Mouse (Mus musculus) yolk sac, embryonic 10.5 days (tissue): Measurements from ENCODE around the gene Anxa2.

Experiments
- DNase-seq: peaks from one replicate; pipeline ENCODE4 v3.0.0-alpha.2; 2017; ENCODE audit warnings: low spot score

Gene Anxa2

DNA sequence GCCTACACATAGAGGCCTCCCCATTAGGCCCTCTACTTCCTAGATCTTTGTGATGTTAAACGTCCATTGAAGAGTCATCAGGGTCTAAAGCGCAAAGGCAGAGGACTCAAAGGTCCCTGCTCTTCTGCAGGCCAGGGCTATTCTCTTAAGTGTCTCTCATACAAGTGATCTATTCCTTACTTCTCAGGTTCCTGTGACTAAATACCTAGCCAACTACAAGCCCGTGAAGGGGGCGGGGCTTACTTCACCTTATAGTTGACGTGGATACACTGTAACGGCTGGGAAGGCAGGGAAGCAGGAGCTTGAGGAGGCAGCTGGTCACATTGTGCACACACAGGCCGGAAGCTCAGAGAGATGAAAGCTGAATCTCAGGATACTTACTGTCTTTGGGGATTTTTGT, 6.5 kb downstream of the Anxa2 start:
- no peak for DNase-seq

DNA sequence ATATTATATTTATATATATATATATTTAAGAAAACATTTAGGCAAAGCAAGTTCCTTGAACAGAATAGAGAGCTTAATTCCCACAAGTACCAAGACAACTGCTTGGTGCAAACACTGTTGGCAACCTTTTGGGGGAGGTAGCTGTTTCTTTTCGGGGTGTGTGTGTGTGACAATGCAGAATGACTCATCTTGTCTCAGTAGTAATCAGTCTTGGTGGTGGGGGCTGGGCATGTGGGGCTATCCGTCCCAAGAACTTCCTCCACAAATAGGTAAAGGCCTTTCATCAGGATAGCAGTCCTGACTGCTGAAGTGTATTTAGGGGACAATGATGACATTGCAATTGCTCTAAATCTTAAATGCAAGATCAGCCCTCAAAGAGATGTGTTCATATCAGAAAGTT, 9.6 kb downstream of the Anxa2 start:
- no peak for DNase-seq

DNA sequence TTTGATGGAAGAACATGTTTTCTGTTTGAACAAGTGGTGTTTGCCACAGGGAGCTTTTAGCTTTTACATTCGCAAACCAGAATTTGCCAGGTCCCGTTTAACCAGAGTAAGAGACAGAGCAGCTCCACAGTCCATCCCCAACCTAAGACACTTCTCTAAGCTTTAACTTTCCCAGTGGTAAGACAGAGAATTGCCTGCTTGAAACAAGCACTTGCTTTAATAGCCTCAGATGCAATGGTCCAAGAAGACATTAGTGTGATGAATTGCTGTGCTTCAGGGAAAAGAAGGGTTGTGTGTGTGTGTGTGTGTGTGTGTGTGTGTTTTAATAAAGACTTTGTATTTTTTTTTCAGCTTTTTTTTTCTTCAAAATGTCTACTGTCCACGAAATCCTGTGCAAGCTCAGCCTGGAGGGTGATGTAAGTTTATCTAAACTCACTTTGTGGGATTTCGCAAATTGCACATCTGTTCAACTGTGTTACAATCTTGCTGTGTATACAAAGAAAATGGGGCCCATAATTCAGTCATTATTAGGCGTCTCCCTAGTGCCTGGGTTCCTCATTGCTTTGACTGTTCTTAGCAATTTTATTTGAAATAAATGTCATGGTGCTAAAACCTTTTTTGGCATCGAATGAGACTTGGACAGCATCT, 10.8 kb downstream of the Anxa2 start:
- no peak for DNase-seq

DNA sequence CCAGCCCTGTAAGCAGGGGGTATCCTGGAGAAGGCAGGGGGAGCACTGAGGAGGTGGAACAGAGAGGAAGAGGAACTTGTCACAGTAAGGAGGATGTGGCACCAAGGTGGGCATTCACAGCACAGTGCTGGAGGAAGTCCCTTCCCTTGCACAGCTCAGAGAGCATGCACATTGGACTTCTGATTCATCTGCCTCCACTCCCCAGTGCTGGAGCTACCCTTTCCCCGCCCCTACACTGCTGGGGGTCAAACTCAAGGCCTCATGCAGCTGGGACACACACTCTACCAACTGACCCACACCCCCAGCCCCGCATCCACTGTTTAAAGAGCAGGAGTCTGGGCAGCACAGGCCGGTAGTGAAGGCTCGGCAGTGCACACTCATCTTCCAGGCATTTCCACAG, 12.7 kb downstream of the Anxa2 start:
- DNase-seq = no peak

DNA sequence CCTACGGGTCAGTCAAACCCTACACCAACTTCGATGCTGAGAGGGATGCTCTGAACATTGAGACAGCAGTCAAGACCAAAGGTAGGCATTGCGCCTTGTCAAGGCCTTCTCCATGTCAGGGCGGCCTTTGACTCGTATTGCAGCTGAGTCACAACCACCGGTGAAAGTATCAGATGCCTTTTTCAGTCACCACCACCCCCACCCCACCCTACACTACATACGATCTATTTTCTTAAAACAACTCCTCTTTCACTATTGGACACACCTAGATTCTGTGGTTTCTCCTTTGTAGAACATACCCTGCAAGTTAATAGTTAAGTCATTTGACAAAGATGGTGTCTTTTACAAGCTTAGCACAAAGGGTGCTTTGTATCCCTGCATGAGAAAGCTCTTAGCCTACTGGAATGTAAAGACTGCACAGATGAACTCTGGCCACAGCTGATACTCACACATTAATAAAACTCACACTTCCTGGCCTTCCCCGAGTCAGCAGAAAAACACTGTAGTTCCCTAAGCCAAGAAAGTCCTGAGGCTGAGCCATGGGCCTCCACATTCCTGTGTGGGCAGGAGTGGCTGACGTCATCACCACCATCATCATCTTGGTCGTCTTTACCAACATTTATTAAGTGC, 14.0 kb downstream of the Anxa2 start:
- no peak for DNase-seq

DNA sequence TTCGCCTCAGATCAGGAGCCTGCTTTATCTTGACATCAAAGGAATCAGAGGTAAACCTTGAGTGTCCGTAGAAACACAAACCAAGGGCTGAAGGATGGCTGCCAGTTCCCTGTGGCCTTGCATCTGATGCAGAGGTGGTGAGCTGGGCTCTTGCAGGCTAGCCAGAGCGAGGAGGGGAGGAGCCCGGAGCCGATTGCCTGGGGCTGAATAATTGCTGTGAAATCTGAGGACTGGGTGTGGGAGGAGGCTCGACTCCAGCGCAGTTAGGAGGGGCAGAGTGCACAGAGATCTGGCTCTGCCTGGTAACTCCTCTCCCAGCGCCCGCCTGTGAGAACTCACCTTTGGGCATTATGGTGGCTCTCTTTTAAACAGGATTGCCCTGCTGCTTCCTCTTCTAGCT, 15.6 kb downstream of the Anxa2 start:
- DNase-seq = peak; percentile 70

DNA sequence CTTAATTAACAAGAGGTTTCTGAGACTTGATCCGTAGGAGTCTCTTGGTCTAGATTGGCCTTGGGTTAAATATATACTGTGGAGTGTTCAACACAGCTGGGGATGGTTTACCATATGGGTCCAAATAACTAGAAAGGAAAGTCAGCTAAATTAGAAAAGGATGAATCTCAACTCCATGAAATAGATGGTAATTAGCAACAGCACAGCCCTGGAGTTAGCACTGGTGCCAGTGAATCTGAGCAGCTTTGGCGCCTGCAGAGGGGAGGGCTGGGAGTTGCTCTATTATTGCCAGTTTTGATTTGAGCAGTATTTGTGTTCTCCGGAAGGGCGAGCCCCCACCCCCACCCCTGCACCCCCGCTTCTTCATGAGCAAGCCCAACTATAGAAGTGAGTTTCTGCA, 16.9 kb downstream of the Anxa2 start:
- DNase-seq = no peak

DNA sequence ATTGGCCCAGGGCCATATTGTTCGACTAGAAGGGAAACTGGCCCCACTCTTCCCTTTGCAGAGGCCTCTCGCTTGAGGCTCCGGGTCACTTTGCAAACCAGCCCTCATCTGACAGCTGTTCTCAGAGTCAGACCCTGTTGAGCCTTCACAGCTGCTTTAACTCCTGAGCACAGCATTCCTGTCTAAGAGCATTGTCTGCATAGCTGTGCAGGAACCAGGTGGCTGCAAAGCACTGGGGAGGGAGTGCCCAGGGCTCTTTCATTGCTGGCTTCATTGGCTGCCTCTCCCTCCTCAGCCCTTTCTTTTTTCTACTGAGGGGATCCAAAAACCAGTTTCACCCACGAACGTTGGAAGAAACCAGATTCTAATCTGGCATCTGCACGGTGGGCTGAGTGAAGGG, 17.5 kb downstream of the Anxa2 start:
- DNase-seq = no peak

DNA sequence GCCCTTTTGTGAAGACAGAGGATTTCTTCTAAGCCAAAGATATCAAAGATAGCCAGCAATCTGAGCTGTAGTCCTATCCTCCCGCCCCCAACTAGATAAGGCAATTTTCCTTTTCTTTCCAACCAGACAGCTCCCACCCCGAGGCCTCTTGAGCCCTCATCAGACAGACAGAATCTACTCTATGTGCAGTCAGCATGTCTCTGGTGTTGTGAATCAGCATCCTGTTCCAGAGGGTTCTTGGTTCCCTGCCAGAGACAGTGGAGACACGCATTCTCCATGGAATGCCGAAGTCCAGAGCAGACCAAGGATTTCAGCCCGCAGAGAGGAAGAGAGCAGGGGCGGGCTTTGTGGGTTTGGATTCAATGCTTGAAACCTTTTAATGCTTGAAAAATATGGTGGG, 19.3 kb downstream of the Anxa2 start:
- DNase-seq = no peak

DNA sequence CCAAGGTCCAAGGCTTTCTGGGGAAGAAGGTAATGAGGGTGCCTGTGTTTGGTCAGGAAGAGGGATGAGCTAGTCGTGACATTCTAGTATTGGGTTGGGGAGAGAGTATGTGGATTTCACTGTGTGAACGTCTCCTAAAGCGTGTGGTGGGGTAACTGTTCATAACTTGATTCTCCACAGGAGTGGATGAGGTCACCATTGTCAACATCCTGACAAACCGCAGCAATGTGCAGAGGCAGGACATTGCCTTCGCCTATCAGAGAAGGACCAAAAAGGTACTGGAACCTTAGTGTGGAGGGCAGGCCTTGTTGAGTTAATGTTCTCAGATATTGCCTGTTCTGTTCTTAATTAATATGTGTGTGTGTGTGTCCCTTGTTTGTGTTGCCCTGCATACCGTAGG, 22.5 kb downstream of the Anxa2 start:
- DNase-seq = no peak

DNA sequence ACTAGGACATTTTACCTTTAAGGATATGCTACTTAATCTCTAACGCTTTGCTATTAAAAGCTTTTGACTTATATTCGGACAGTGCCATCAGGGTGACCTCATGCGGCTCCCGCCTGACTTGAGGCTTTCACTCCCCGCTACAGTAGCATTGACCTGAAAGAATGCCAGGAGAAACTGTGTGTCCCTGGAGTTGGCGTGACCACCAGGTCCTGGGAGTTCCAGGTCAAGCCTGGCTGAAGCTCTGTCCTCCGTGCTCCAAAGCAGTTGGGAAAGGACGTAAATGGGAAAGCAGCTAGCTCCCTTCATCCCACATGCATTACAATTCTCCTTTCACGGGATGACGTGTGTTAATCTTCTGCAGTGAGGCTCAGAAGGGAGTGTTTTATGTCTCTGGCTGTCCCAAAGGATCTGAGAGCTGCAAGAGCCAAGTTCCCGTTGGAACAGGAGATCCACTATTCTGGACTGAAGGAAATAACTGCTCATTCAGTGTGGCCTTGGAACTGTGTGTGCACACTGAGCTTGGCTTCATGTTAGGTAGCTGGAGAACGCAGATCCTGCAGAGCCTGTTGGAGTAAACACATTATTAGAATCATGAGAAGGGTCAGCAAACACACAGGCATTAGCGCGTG, 23.9 kb downstream of the Anxa2 start:
- no peak for DNase-seq

DNA sequence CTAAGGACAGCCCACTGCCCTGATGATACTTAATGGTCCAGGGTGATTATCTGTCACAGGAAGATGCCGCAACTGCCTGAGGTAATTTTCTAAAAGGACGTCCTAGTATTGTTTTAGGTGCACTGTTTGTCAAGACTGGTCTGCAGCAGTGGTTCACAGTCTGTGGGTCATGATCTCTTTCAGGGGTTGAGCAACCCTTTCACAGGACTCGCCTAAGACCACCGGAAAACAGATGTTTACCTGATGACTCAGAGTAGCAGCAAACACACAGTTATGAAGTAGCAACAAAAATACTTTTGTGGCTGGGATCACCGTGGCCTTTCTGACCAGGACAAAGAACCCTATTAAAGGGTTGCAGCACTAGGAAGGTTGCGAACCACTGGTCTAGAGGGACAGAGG, 24.4 kb downstream of the Anxa2 start:
- DNase-seq = no peak

DNA sequence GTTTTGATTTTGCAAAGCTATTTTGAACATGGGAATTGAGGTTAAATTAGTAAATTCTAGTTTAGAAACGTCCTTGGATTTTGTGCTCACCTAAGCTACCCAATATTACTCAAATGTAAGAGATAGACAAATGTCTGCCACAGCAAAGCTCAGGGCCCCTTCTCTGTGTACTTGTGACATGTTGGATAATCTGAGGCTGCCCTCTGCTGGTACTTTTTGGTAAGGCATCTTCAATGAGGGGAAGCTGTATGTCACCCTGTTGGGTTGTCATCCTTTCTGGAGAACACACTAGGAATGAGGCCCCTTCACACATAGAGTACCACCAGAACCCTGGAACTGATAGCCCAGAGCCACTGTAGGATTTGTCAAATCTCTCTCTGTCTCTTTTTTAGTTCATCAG, 26.9 kb downstream of the Anxa2 start:
- peak; percentile 58 for DNase-seq

DNA sequence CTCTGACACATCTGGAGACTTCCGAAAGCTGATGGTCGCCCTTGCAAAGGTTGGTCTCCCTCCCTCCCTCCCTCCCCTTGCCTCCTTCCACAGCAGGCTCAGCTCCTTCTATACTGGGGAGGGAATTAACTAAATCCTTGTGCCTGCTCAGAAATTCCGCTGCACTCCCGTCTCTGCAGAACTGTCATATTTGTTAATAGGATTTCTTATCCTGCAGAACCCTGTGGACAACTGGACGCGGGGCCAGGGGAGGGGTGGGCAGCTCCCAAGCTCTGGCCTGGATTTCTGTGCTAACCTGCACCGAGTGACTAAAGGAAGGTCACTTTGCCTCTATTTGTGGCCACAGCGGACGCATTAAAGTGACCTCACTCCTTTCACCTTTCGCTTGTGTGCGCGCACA, 30.4 kb downstream of the Anxa2 start:
- DNase-seq = no peak

DNA sequence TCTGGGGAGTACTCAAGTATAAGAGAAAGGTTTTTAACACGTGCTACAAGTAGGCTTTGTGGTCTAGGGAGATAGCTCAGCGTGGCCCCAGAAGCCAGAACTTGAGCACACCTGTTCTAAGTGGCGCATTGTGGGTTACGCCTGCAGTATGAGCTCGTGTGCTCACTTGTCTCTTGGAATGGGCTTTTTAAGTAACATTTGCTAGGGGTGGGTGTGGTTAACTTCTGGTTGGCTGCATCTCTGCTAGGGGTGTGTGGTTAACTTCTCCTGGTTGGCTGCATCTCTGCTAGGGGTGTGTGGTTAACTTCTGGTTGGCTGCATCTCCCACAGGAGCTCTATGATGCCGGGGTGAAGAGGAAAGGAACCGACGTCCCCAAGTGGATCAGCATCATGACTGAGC, 32.7 kb downstream of the Anxa2 start:
- no peak for DNase-seq

DNA sequence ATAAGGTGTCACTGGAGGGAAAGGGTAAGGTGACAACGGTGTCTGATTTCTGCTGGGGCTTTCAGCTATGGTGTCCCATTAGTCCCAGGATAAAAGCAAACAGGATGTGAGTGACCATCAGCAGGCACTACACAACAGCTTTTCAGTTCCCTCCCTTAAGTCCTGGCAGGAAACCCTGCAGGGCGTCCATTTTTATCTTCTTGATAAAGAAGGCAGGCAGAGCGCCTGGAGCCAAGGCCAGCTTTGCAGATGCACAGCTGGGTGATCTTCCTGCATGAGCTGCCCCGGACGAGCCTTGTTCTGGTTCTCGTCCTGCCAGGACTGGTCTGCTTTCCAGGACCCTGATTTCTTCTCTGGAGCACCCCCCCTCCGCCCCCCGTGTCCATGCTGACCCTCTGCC, 35.1 kb downstream of the Anxa2 start:
- DNase-seq = no peak

DNA sequence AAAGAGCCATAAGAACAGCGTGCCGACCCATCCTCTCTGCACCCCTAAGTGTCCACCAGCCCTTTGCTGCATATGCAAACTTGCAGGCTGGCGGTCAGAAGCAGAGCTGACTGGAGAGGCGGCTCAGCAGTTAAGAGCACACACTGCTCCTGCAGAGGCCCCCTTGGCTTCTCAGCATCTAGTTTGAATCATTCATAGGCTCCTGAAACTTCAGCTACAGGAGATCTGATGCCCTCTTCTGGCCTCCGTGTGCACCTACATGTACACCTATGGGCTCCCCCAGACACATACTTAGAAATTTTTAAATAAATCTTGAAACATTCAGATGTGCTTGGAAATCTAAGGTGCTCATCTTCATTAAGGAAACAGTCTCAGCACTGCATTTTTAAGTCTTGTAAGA, 35.6 kb downstream of the Anxa2 start:
- no peak for DNase-seq

DNA sequence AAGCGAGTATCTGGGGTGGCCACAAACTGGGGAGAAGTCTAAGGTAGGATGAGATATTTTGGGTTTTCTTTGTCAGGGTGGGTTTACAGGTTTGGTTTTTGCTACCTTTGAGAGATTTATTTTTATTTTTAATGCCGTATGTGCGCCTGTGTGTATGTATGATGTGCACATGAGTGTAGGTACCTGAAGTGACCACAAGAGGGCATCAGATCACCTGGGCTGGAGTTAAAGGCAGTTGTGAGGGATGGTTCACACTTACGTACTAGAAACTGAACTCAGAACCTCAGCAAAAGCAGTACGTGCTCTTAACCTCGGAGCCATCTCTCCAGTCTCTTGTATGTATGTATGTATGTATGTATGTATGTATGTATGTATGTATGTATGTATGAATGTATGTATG, 39.4 kb downstream of the Anxa2 start:
- no peak for DNase-seq

DNA sequence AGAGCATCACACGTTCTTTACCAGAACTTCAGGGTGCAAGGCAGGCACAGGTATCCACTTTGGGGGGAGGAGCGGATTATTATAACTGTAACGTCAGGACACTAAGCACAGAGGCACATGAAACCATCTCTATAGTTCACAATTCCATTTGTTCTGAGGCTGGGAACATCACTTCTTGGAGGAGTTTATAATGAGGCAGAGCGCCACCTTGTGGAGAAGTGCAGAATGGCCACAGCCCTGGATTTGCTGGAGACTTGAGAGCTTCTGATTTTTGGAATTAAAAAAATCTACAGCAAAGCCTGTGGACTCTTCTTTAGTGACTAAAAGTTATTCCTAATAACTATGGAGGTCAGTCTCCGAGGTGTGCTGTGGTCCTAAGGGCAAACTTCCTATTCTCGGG, 49.1 kb downstream of the Anxa2 start:
- no peak for DNase-seq

DNA sequence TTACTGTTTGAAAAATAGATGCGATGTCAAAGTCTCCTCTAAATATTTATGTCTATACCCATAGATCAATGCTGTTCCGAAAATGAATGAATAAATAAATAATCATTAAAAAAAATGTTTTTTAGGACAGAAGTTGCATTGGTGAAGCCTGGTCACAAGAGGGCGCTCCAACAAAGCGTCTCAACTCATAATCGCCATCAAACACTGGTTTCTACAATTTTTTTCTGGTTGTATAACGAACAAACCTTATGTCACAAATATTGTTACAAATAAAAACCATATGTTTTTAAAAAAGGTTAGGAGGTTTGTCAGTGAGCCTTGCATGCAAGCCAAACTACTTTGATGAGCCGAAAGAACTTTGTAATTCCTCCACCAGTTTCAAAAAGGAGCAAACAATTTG, 52.2 kb downstream of the Anxa2 start:
- DNase-seq = no peak

DNA sequence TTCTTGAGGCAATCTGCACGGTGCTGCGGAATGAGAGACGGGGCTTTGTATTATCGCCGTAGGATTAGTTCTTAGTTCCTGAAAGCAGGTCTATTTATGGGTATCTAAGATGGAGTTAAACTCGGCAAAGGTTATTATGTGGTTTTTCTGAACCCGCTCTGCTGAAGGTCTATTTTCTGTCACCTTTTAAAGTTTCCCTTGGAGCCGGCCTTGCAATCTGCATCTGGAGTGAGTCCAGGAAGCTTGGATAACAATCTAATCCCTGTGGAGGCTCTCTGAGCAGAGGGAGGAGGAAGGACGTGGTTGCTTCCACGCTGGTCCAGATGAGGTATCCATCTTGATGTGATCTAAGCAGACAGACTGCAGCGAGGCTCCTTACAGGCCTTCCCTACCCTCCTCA, 53.8 kb downstream of the Anxa2 start:
- DNase-seq = no peak

DNA sequence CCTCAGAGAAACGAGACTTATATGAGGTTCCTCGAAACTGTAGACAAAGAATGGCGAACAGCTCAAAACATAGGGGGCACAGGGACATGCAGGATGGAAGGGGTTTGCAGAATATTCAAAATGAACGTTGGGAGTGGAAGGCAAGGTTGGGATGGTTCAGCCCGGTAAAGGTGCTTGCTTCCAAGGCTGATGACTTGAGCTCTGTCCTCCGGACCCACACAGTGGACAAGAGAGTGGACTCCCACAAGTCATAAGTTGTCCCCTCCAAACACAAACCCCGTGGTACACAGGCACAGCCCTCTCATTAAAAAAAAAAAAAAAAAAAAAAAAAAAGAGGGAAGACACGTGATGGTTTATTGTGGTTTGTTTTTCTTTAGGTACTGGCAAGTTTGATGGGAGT, 54.6 kb downstream of the Anxa2 start:
- no peak for DNase-seq

DNA sequence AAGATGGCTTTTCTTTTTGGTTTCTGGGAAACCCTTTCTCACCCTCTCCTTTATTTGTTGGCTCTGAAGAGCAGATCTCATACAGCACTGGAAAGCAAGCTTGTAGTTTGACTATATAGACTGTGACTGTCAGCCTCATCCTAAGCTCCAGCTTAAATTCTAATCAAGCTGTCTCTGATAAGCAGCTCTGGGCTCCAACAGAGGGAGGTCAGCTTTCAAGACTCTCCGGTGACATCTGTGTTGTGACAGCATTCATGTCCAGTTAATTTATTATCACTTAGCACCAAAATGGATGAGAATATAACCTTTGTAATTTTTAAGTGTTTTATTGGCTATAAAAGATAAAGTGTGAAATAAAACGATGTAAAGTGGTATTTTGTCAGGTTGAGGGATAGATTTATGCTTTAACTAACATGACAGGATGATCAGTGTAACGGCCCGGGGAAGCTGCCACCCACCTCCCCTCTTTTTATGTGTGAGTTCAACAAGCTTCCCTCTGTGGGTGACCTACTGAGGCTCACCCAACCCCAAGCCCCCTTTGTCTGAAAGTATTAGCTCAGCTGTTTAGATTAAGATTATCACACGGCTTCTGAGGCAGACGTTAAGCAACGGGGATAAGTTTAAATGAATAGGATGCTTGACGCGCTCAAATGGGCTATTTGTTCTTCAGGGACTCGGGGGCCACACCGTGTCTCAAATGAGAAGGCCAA, 58.6 kb downstream of the Anxa2 start:
- no peak for DNase-seq
